Mouse (Mus musculus): Measurements from ENCODE around the gene Pou4f2. TPM values are rescaled to one million over a fixed set of nuclear protein-coding genes. Genes with fewer than 3 reads are reported as not detected.
A peak's percentile ranks its signal among the peaks of the same experiment; 100 is the strongest.

Gene Pou4f2
- polyA plus RNA-seq, 1 experiment: 0.04 TPM

DNA sequence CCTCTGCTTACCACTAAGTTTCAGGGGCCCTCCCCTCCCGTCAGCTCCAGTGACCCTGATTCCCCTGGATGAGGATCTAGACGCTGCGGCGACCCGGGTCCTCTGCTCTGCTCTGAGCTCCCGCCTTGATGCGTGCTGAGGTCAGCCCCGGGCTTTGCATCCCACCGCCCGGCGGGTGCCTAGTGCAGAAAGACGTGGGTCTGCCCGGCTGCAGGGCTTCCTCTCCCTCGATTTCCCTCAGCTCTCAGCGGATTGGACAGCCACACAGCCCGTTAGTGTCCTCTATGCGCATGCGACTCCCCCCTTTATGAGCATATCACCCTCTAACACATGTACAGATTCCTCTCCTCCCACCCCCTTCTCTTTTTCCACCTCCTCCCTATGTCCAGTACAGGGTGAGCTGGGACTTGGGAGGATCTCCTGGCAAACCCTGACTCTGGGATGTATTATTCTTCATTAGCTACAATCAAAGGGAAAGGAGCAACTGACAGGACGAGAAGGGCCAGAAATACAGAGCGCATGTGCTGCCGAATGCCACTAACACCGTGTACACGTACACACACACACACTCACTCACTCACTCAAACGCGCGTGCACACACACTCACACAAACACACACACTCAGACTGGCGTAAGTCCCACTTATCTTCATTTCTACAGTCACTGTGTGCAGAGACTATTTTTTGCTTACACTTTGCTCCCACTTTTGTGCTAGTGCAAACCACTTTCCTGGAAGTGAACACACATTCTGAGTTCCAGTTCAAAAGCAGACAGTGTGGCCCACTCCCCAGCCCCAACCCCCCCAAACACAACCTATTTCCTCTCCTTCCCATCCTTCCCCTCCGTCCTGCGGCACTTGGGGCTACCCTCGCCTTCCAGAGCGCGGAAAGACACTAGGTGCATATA is 948 bp upstream of the Pou4f2 start:
- no peak overlapping the region for H3K27ac ChIP-seq (ENCODE audit: control insufficient read depth, insufficient read depth, low read depth, low read length)
- H3K4me1 ChIP-seq (ENCODE audit: control insufficient read depth, insufficient read depth, low read length): peaks cover 20% of the 10 kb centered on the region
- H3K36me3 ChIP-seq (ENCODE audit: control insufficient read depth, insufficient read depth, low read length): no peaks in the 10 kb centered on the region
- H3K4me3 ChIP-seq (ENCODE audit: control insufficient read depth, low read depth, low read length): no peak overlapping the region; the same call in 1 of the 2 replicates
- TF ChIP-seq CTCF (IDR thresholded peaks at IDR 0.05; ENCODE audit: control insufficient read depth, insufficient read depth, insufficient replicate concordance, low read depth, low read length): no peak
- no peak for TF ChIP-seq POLR2A (IDR thresholded peaks at IDR 0.05; ENCODE audit: control insufficient read depth, low read depth, low read length)
- H3K27me3 ChIP-seq (ENCODE audit: control insufficient read depth, insufficient read depth, low read length): no peaks in the 10 kb centered on the region; the same call in 1 of the 2 replicates

DNA sequence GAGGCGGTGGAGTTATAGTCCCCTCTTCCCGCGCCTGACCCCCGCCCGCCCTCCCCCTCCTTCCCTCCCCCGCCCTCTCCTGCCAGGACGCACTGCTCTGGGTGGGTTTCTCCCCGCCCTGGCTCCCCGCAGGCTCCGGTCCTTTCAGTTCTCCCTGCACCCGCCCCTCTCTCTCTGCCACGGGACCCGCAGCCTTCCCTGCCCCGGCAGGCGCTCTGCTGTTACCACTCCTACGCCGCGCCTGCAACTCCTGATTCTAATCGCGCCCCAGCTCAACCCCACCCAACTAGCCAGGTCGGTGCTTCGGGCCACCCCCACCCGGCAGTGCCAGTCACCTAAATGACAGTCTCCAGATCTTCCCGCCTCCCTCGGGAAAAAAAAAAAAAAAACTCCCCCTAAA is 216 bp upstream of the Pou4f2 start:
- H3K4me1 ChIP-seq (ENCODE audit: control insufficient read depth, insufficient read depth, low read length): peaks cover 20% of the 10 kb centered on the region
- TF ChIP-seq POLR2A (IDR thresholded peaks at IDR 0.05; ENCODE audit: control insufficient read depth, low read depth, low read length) (no peak), CTCF (IDR thresholded peaks at IDR 0.05; ENCODE audit: control insufficient read depth, insufficient read depth, insufficient replicate concordance, low read depth, low read length) (no peak)
- H3K27me3 ChIP-seq (ENCODE audit: control insufficient read depth, insufficient read depth, low read length): no peaks in the 10 kb centered on the region; the same call in 1 of the 2 replicates
- no peaks in the 10 kb centered on the region for H3K36me3 ChIP-seq (ENCODE audit: control insufficient read depth, insufficient read depth, low read length)
- no peak overlapping the region for H3K4me3 ChIP-seq (ENCODE audit: control insufficient read depth, low read depth, low read length)
- no peak overlapping the region for H3K27ac ChIP-seq (ENCODE audit: control insufficient read depth, insufficient read depth, low read depth, low read length)

DNA sequence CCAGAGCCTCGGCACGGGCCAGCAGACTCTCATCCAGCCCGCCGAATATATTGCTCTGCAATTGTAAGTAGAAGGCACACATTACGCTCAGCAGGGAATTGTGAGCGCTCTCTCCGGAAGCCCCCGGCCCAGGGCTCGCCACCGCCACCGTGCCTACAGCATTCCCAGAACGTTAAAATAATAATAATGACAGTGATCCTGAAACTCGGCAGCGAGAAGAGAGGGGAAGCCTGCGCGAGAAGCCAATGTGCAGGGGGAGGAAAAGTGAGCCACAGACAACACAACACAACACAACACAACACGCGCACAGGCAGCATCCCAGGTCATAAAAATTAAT is 853 bp downstream of the Pou4f2 start:
- Histone ChIP-seq H3K27ac (ENCODE audit: control insufficient read depth, insufficient read depth, low read depth, low read length) (no peak overlapping the region), H3K36me3 (ENCODE audit: control insufficient read depth, insufficient read depth, low read length) (no peaks in the 10 kb centered on the region), H3K4me1 (ENCODE audit: control insufficient read depth, insufficient read depth, low read length) (peaks cover 20% of the 10 kb centered on the region), H3K4me3 (ENCODE audit: control insufficient read depth, low read depth, low read length) (no peak overlapping the region), H3K27me3 (ENCODE audit: control insufficient read depth, insufficient read depth, low read length) (no peaks in the 10 kb centered on the region; the same call in 1 of the 2 replicates)
- no peak for TF ChIP-seq POLR2A (IDR thresholded peaks at IDR 0.05; ENCODE audit: control insufficient read depth, low read depth, low read length)
- no peak for TF ChIP-seq CTCF (IDR thresholded peaks at IDR 0.05; ENCODE audit: control insufficient read depth, insufficient read depth, insufficient replicate concordance, low read depth, low read length)

- TF ChIP-seq CTCF (IDR thresholded peaks at IDR 0.05; ENCODE audit: control insufficient read depth, insufficient read depth, insufficient replicate concordance, low read depth, low read length) (no peak), POLR2A (IDR thresholded peaks at IDR 0.05; ENCODE audit: control insufficient read depth, low read depth, low read length) (no peak)
- Histone ChIP-seq H3K27ac (ENCODE audit: control insufficient read depth, insufficient read depth, low read depth, low read length) (no peak overlapping the region), H3K4me3 (ENCODE audit: control insufficient read depth, low read depth, low read length) (peak overlapping the region; percentile 27), H3K36me3 (ENCODE audit: control insufficient read depth, insufficient read depth, low read length) (no peaks in the 10 kb centered on the region), H3K4me1 (ENCODE audit: control insufficient read depth, insufficient read depth, low read length) (peaks cover 20% of the 10 kb centered on the region), H3K27me3 (ENCODE audit: control insufficient read depth, insufficient read depth, low read length) (no peaks in the 10 kb centered on the region; the same call in 1 of the 2 replicates)
Observed at GRCm38 (mm10) chr8:78434823-78435623, 1.4 kb downstream of the Pou4f2 start.

DNA sequence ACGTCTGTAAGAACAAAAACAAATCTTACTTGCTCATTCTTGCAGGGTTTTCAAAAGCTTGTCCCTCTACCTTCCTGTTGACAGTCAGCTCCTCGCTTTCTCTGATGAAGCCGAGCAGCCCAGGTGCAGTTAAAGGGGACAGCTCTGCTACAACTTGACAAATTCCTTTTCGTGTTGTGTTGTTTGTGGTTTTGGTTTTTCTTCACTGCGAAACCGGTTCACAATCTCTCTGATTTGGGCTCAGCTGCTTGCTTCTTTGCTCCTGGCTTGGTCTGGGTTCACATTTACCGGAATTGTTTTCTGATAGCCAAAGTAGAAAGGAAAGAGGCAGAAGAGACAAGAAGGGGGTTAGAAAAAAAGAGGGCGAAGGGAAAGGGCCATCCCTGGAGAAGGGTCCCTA is 2.1 kb downstream of the Pou4f2 start:
- TF ChIP-seq CTCF (IDR thresholded peaks at IDR 0.05; ENCODE audit: control insufficient read depth, insufficient read depth, insufficient replicate concordance, low read depth, low read length): no peak
- no peak for TF ChIP-seq POLR2A (IDR thresholded peaks at IDR 0.05; ENCODE audit: control insufficient read depth, low read depth, low read length)
- Histone ChIP-seq H3K4me3 (ENCODE audit: control insufficient read depth, low read depth, low read length) (no peak overlapping the region), H3K27me3 (ENCODE audit: control insufficient read depth, insufficient read depth, low read length) (no peaks in the 10 kb centered on the region; the same call in 1 of the 2 replicates), H3K36me3 (ENCODE audit: control insufficient read depth, insufficient read depth, low read length) (no peaks in the 10 kb centered on the region), H3K27ac (ENCODE audit: control insufficient read depth, insufficient read depth, low read depth, low read length) (no peak overlapping the region), H3K4me1 (ENCODE audit: control insufficient read depth, insufficient read depth, low read length) (peaks cover 20% of the 10 kb centered on the region)

GRCm38 (mm10) chr8:78433318-78433717 is 3.1 kb downstream of the Pou4f2 start:
- H3K27ac ChIP-seq (ENCODE audit: control insufficient read depth, insufficient read depth, low read depth, low read length): no peak overlapping the region
- H3K27me3 ChIP-seq (ENCODE audit: control insufficient read depth, insufficient read depth, low read length): no peaks in the 10 kb centered on the region; the same call in 1 of the 2 replicates
- no peak overlapping the region for H3K4me3 ChIP-seq (ENCODE audit: control insufficient read depth, low read depth, low read length)
- TF ChIP-seq CTCF (IDR thresholded peaks at IDR 0.05; ENCODE audit: control insufficient read depth, insufficient read depth, insufficient replicate concordance, low read depth, low read length): no peak
- TF ChIP-seq POLR2A (IDR thresholded peaks at IDR 0.05; ENCODE audit: control insufficient read depth, low read depth, low read length): no peak
- H3K36me3 ChIP-seq (ENCODE audit: control insufficient read depth, insufficient read depth, low read length): no peaks in the 10 kb centered on the region
- H3K4me1 ChIP-seq (ENCODE audit: control insufficient read depth, insufficient read depth, low read length): peaks cover 20% of the 10 kb centered on the region

DNA sequence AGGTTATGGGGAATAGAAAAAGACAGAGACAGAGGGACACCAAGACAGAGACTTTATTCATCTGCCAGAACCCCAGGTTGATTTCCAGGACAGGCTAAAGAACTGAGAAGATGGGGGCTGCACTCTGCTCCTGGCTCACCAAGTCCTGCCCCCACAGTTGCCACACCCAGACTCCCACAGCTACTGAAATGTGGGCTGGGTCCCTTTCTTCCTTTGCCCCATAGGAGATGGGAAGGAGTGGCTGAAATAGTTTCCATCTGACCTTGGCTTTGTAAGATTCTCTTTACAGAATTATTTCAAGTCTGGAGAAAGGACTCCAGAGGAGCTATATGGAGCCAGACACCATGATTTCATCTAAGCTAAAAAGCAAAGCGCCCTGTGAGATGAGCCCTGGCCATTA is 4.0 kb downstream of the Pou4f2 start:
- Histone ChIP-seq H3K4me3 (ENCODE audit: control insufficient read depth, low read depth, low read length) (no peak overlapping the region), H3K27me3 (ENCODE audit: control insufficient read depth, insufficient read depth, low read length) (peaks cover 2% of the 10 kb centered on the region; the same call in 1 of the 2 replicates), H3K27ac (ENCODE audit: control insufficient read depth, insufficient read depth, low read depth, low read length) (no peak overlapping the region), H3K36me3 (ENCODE audit: control insufficient read depth, insufficient read depth, low read length) (no peaks in the 10 kb centered on the region), H3K4me1 (ENCODE audit: control insufficient read depth, insufficient read depth, low read length) (peaks cover 18% of the 10 kb centered on the region)
- TF ChIP-seq CTCF (IDR thresholded peaks at IDR 0.05; ENCODE audit: control insufficient read depth, insufficient read depth, insufficient replicate concordance, low read depth, low read length) (no peak), POLR2A (IDR thresholded peaks at IDR 0.05; ENCODE audit: control insufficient read depth, low read depth, low read length) (no peak)

Data from testis, adult 2 months (tissue).